Mouse (Mus musculus): ENCODE data around the gene Palm2. TPM values are rescaled to one million over a fixed set of nuclear protein-coding genes. Genes with fewer than 3 reads are reported as not detected.

The Palm2 gene
- polyA plus RNA-seq, 1 experiment from 2014 or later = 29.0 TPM

- Histone ChIP-seq H3K27me3 (ENCODE audit: control insufficient read depth, insufficient read depth, low read length) (no peaks in the 10 kb centered on the region), H3K9ac (ENCODE audit: low read depth, low read length) (peak overlapping the region; percentile 92), H3K36me3 (ENCODE audit: control insufficient read depth, insufficient read depth, low read length) (no peaks in the 10 kb centered on the region), H3K9me3 (replicated peaks; ENCODE audit: control insufficient read depth, low read length) (no peaks in the 10 kb centered on the region), H3K4me3 (ENCODE audit: low read depth, low read length) (peak overlapping the region; percentile 67), H3K4me2 (peak overlapping the region; percentile 64), H3K27ac (ENCODE audit: low read depth, low read length) (peak overlapping the region; percentile 98), H3K4me1 (ENCODE audit: control insufficient read depth, insufficient read depth, low read length) (peaks cover 22% of the 10 kb centered on the region)
- 24% methylated on average over 19 of the region's 19 CpGs for whole genome bisulfite sequencing (ENCODE audit: insufficient replicate concordance)
- ATAC-seq (replicated peaks; ENCODE audit: insufficient number of reproducible peaks, low FRiP score, low TSS enrichment) = no peak
Observed at GRCm38 (mm10) chr4:57568268-57569068, 134.4 kb downstream of the Palm2 start.

GRCm38 (mm10) chr4:57569069-57569355, 135.0 kb downstream of the Palm2 start:
- 56% methylated on average over 4 of the region's 4 CpGs for WGBS (ENCODE audit: insufficient replicate concordance)
- H3K4me2 ChIP-seq = peak overlapping the region; percentile 64
- ATAC-seq (replicated peaks; ENCODE audit: insufficient number of reproducible peaks, low FRiP score, low TSS enrichment) = no peak
- peaks cover 25% of the 10 kb centered on the region for H3K4me1 ChIP-seq (ENCODE audit: control insufficient read depth, insufficient read depth, low read length)
- no peaks in the 10 kb centered on the region for H3K27me3 ChIP-seq (ENCODE audit: control insufficient read depth, insufficient read depth, low read length)
- peak overlapping the region; percentile 67 for H3K4me3 ChIP-seq (ENCODE audit: low read depth, low read length)
- H3K9ac ChIP-seq (ENCODE audit: low read depth, low read length) = peak overlapping the region; percentile 92
- peak overlapping the region; percentile 98 for H3K27ac ChIP-seq (ENCODE audit: low read depth, low read length)
- H3K9me3 ChIP-seq (replicated peaks; ENCODE audit: control insufficient read depth, low read length) = no peaks in the 10 kb centered on the region
- no peaks in the 10 kb centered on the region for H3K36me3 ChIP-seq (ENCODE audit: control insufficient read depth, insufficient read depth, low read length)

GRCm38 (mm10) chr4:57569711-57570110, 135.7 kb downstream of the Palm2 start:
- no peaks in the 10 kb centered on the region for H3K27me3 ChIP-seq (ENCODE audit: control insufficient read depth, insufficient read depth, low read length)
- ATAC-seq (replicated peaks; ENCODE audit: insufficient number of reproducible peaks, low FRiP score, low TSS enrichment) = no peak; the same call in 1 of the 2 replicates
- WGBS (ENCODE audit: insufficient replicate concordance) = 29% methylated on average over 6 of the region's 6 CpGs
- H3K4me1 ChIP-seq (ENCODE audit: control insufficient read depth, insufficient read depth, low read length) = peaks cover 32% of the 10 kb centered on the region
- no peaks in the 10 kb centered on the region for H3K36me3 ChIP-seq (ENCODE audit: control insufficient read depth, insufficient read depth, low read length)
- H3K4me3 ChIP-seq (ENCODE audit: low read depth, low read length) = peak overlapping the region; percentile 67
- H3K9ac ChIP-seq (ENCODE audit: low read depth, low read length) = peak overlapping the region; percentile 92
- H3K9me3 ChIP-seq (replicated peaks; ENCODE audit: control insufficient read depth, low read length) = no peaks in the 10 kb centered on the region
- H3K4me2 ChIP-seq = peak overlapping the region; percentile 64
- H3K27ac ChIP-seq (ENCODE audit: low read depth, low read length) = peak overlapping the region; percentile 98

GRCm38 (mm10) chr4:57570229-57570628, 136.2 kb downstream of the Palm2 start:
- peak overlapping the region; percentile 92 for H3K9ac ChIP-seq (ENCODE audit: low read depth, low read length)
- peak overlapping the region; percentile 64 for H3K4me2 ChIP-seq
- ATAC-seq (replicated peaks; ENCODE audit: insufficient number of reproducible peaks, low FRiP score, low TSS enrichment) = no peak
- peak overlapping the region; percentile 67 for H3K4me3 ChIP-seq (ENCODE audit: low read depth, low read length)
- WGBS (ENCODE audit: insufficient replicate concordance) = 56% methylated on average over 3 of the region's 3 CpGs
- H3K27me3 ChIP-seq (ENCODE audit: control insufficient read depth, insufficient read depth, low read length) = no peaks in the 10 kb centered on the region
- no peaks in the 10 kb centered on the region for H3K36me3 ChIP-seq (ENCODE audit: control insufficient read depth, insufficient read depth, low read length)
- no peaks in the 10 kb centered on the region for H3K9me3 ChIP-seq (replicated peaks; ENCODE audit: control insufficient read depth, low read length)
- H3K27ac ChIP-seq (ENCODE audit: low read depth, low read length) = peak overlapping the region; percentile 98
- peaks cover 37% of the 10 kb centered on the region for H3K4me1 ChIP-seq (ENCODE audit: control insufficient read depth, insufficient read depth, low read length)

GRCm38 (mm10) chr4:57574181-57574580, 140.1 kb downstream of the Palm2 start:
- no peak overlapping the region for H3K4me3 ChIP-seq (ENCODE audit: low read depth, low read length)
- WGBS (ENCODE audit: insufficient replicate concordance) = 68% methylated on average over 3 of the region's 3 CpGs
- H3K36me3 ChIP-seq (ENCODE audit: control insufficient read depth, insufficient read depth, low read length) = no peaks in the 10 kb centered on the region
- peak overlapping the region; percentile 84 for H3K27ac ChIP-seq (ENCODE audit: low read depth, low read length)
- H3K9ac ChIP-seq (ENCODE audit: low read depth, low read length) = no peak overlapping the region
- no peak for ATAC-seq (replicated peaks; ENCODE audit: insufficient number of reproducible peaks, low FRiP score, low TSS enrichment)
- peak overlapping the region; percentile 43 for H3K4me2 ChIP-seq
- no peaks in the 10 kb centered on the region for H3K27me3 ChIP-seq (ENCODE audit: control insufficient read depth, insufficient read depth, low read length)
- H3K9me3 ChIP-seq (replicated peaks; ENCODE audit: control insufficient read depth, low read length) = no peaks in the 10 kb centered on the region
- H3K4me1 ChIP-seq (ENCODE audit: control insufficient read depth, insufficient read depth, low read length) = peaks cover 45% of the 10 kb centered on the region

GRCm38 (mm10) chr4:57574646-57575045, 140.6 kb downstream of the Palm2 start:
- peak overlapping the region; percentile 43 for H3K4me2 ChIP-seq
- no peak overlapping the region for H3K4me3 ChIP-seq (ENCODE audit: low read depth, low read length)
- no peak for ATAC-seq (replicated peaks; ENCODE audit: insufficient number of reproducible peaks, low FRiP score, low TSS enrichment)
- no peaks in the 10 kb centered on the region for H3K27me3 ChIP-seq (ENCODE audit: control insufficient read depth, insufficient read depth, low read length)
- H3K9ac ChIP-seq (ENCODE audit: low read depth, low read length) = no peak overlapping the region
- H3K36me3 ChIP-seq (ENCODE audit: control insufficient read depth, insufficient read depth, low read length) = no peaks in the 10 kb centered on the region
- WGBS (ENCODE audit: insufficient replicate concordance) = 30% methylated on average over 6 of the region's 6 CpGs
- H3K9me3 ChIP-seq (replicated peaks; ENCODE audit: control insufficient read depth, low read length) = no peaks in the 10 kb centered on the region
- peaks cover 49% of the 10 kb centered on the region for H3K4me1 ChIP-seq (ENCODE audit: control insufficient read depth, insufficient read depth, low read length)
- H3K27ac ChIP-seq (ENCODE audit: low read depth, low read length) = peak overlapping the region; percentile 84

GRCm38 (mm10) chr4:57575686-57576085, 141.6 kb downstream of the Palm2 start:
- 67% methylated on average over 5 of the region's 5 CpGs for WGBS (ENCODE audit: insufficient replicate concordance)
- H3K9me3 ChIP-seq (replicated peaks; ENCODE audit: control insufficient read depth, low read length) = no peaks in the 10 kb centered on the region
- no peaks in the 10 kb centered on the region for H3K27me3 ChIP-seq (ENCODE audit: control insufficient read depth, insufficient read depth, low read length)
- H3K4me3 ChIP-seq (ENCODE audit: low read depth, low read length) = no peak overlapping the region
- peak overlapping the region; percentile 84 for H3K27ac ChIP-seq (ENCODE audit: low read depth, low read length)
- ATAC-seq (replicated peaks; ENCODE audit: insufficient number of reproducible peaks, low FRiP score, low TSS enrichment) = no peak
- peak overlapping the region; percentile 43; the same call in 1 of the 2 replicates for H3K4me2 ChIP-seq
- H3K36me3 ChIP-seq (ENCODE audit: control insufficient read depth, insufficient read depth, low read length) = no peaks in the 10 kb centered on the region
- H3K4me1 ChIP-seq (ENCODE audit: control insufficient read depth, insufficient read depth, low read length) = peaks cover 52% of the 10 kb centered on the region
- no peak overlapping the region; the same call in 1 of the 2 replicates for H3K9ac ChIP-seq (ENCODE audit: low read depth, low read length)

- no peak overlapping the region for H3K4me3 ChIP-seq (ENCODE audit: low read depth, low read length)
- no peak for ATAC-seq (replicated peaks; ENCODE audit: insufficient number of reproducible peaks, low FRiP score, low TSS enrichment)
- WGBS (ENCODE audit: insufficient replicate concordance) = 56% methylated on average over 11 of the region's 11 CpGs
- H3K27me3 ChIP-seq (ENCODE audit: control insufficient read depth, insufficient read depth, low read length) = no peaks in the 10 kb centered on the region
- H3K4me1 ChIP-seq (ENCODE audit: control insufficient read depth, insufficient read depth, low read length) = peaks cover 52% of the 10 kb centered on the region
- no peaks in the 10 kb centered on the region for H3K9me3 ChIP-seq (replicated peaks; ENCODE audit: control insufficient read depth, low read length)
- H3K4me2 ChIP-seq = peak overlapping the region; percentile 43; the same call in 1 of the 2 replicates
- no peaks in the 10 kb centered on the region for H3K36me3 ChIP-seq (ENCODE audit: control insufficient read depth, insufficient read depth, low read length)
- H3K27ac ChIP-seq (ENCODE audit: low read depth, low read length) = peak overlapping the region; percentile 41
- H3K9ac ChIP-seq (ENCODE audit: low read depth, low read length) = peak overlapping the region; percentile 34; the same call in 1 of the 2 replicates
Observed at GRCm38 (mm10) chr4:57576095-57576494, 142.0 kb downstream of the Palm2 start.

- 40% methylated on average over 10 of the region's 10 CpGs for WGBS (ENCODE audit: insufficient replicate concordance)
- H3K27ac ChIP-seq (ENCODE audit: low read depth, low read length) = peak overlapping the region; percentile 0
- peak overlapping the region; percentile 29 for H3K4me2 ChIP-seq
- H3K9ac ChIP-seq (ENCODE audit: low read depth, low read length) = no peak overlapping the region
- peaks cover 42% of the 10 kb centered on the region for H3K4me1 ChIP-seq (ENCODE audit: control insufficient read depth, insufficient read depth, low read length)
- no peak for ATAC-seq (replicated peaks; ENCODE audit: insufficient number of reproducible peaks, low FRiP score, low TSS enrichment)
- H3K9me3 ChIP-seq (replicated peaks; ENCODE audit: control insufficient read depth, low read length) = no peaks in the 10 kb centered on the region
- H3K4me3 ChIP-seq (ENCODE audit: low read depth, low read length) = no peak overlapping the region
- H3K27me3 ChIP-seq (ENCODE audit: control insufficient read depth, insufficient read depth, low read length) = no peaks in the 10 kb centered on the region
- no peaks in the 10 kb centered on the region for H3K36me3 ChIP-seq (ENCODE audit: control insufficient read depth, insufficient read depth, low read length)
Observed at GRCm38 (mm10) chr4:57579683-57580082, 145.6 kb downstream of the Palm2 start.
